Mouse (Mus musculus) cerebellum, adult 18-20 months (tissue): Measurements from ENCODE around the gene Fabp3.
A peak's percentile ranks its signal among the peaks of the same experiment; 100 is the strongest.

ENCODE experiments used
- DNase-seq, 2 experiments: peaks; one replicate each; pipeline ENCODE4 v3.0.0; 2021

The Fabp3 gene

DNA sequence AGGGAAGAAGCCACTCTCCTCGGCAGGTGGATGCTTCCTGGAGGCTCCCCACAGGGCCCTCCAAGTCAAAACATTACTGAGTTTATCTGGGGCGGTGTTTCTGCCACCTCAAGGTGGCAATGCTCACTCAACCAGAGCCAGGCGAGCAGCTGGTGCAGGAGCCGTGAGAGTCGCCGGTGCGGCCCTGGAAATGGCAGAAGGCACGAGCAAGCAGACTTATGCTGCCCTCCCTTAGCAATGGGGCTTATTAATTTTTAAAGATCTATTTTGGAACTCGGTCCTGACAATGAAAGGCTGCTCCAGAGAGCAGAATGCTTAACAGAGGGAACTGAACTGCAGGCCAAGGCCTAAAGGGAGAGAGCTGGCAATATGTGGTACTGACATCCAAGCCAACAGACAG, 19.0 kb downstream of the Fabp3 start:
- peak; percentile 70 to 80 for DNase-seq

GRCm38 (mm10) chr4:130335867-130336266, 27.5 kb downstream of the Fabp3 start:
- no peak for DNase-seq

DNA sequence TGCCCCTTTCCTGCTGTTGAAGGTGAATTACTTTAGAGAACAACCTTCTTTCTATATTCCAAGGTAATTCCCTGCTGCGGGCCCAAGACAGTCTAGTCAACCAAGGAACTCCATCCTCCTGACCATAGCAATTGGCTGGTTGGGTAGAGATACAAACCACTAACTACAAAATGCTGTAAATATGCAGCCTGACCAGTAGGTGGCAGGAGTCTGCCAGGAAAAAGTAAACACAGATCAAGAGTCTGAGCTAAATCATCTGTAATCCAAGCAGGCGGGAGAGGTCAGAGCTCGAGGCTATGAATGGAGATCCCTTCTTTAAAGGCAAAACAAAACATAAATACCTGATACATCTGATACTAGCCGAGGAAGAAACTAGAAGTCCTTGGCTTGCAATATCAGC, 33.3 kb downstream of the Fabp3 start:
- peak; percentile 66 to 78 for DNase-seq

GRCm38 (mm10) chr4:130349666-130350065, 41.3 kb downstream of the Fabp3 start:
- DNase-seq: no peak

GRCm38 (mm10) chr4:130350690-130351422, 42.5 kb downstream of the Fabp3 start:
- DNase-seq: no peak

GRCm38 (mm10) chr4:130352588-130352987, 44.2 kb downstream of the Fabp3 start:
- DNase-seq: no peak

- no peak for DNase-seq
Measured at GRCm38 (mm10) chr4:130357946-130358345, 49.6 kb downstream of the Fabp3 start.

GRCm38 (mm10) chr4:130359486-130360237, 51.3 kb downstream of the Fabp3 start, which contains the start of the genes Zcchc17 and Snrnp40:
Zcchc17 (minus strand) TSS chr4:130359943.
Snrnp40 (plus strand) TSS chr4:130360132.
- peak; percentile 99 to 100 for DNase-seq

GRCm38 (mm10) chr4:130360238-130360590, 51.8 kb downstream of the Fabp3 start:
- no peak for DNase-seq
